Mouse (Mus musculus) liver, postnatal 0 days (tissue): ENCODE measurements around the gene Fam189a1. TPM values are rescaled to one million over a fixed set of nuclear protein-coding genes. Genes with fewer than 3 reads are reported as not detected.

Experiments used
- ATAC-seq: fragments of 200-750 bp; cut with Nextera tagmentation; 2 replicates; pipeline ENCODE4 v1.8.0; 2017; ENCODE audit warnings: mild to moderate bottlenecking, moderate library complexity
- DNase-seq: peaks from one replicate; pipeline ENCODE4 v3.0.0-alpha.2; 2016
- H3K27ac ChIP-seq: fragments of 300-500 bp; sonication (generic); 2 replicates; pipeline ENCODE4 v1.5.1; 2014; ENCODE audit warnings: antibody characterized with exemption, moderate library complexity, mild to moderate bottlenecking, low read depth
- H3K27me3 ChIP-seq: fragments of 300-500 bp; sonication (generic); 2 replicates; pipeline ENCODE4 v1.6.1; 2014; ENCODE audit warnings: low read length, control low read depth, mixed read lengths; ENCODE audit not compliant: insufficient read depth
- H3K36me3 ChIP-seq: fragments of 300-500 bp; sonication (generic); replicated peaks from 2 replicates; pipeline ENCODE4 v1.6.1; 2014; ENCODE audit warnings: mild to moderate bottlenecking, control low read depth, low read length, moderate library complexity, mixed read lengths; ENCODE audit not compliant: insufficient read depth
- H3K4me1 ChIP-seq: fragments of 300-500 bp; sonication (generic); 2 replicates; pipeline ENCODE4 v1.6.1; 2014; ENCODE audit warnings: antibody characterized with exemption, mild to moderate bottlenecking, control low read depth; ENCODE audit not compliant: insufficient read depth
- H3K4me2 ChIP-seq: fragments of 300-500 bp; sonication (generic); 2 replicates; pipeline ENCODE4 v1.6.1; 2014; ENCODE audit warnings: low read depth, mild to moderate bottlenecking, low read length, moderate library complexity, mixed read lengths
- H3K4me3 ChIP-seq: fragments of 300-500 bp; sonication (generic); 2 replicates; pipeline ENCODE4 v1.5.1; 2014; ENCODE audit warnings: low read depth, low read length
- H3K9ac ChIP-seq: fragments of 300-500 bp; sonication (generic); replicated peaks from 2 replicates; pipeline ENCODE4 v1.6.1; 2014; ENCODE audit warnings: mild to moderate bottlenecking, moderate library complexity
- H3K9me3 ChIP-seq: fragments of 300-500 bp; sonication (generic); 2 replicates; pipeline ENCODE4 v1.6.1; 2016; ENCODE audit warnings: mild to moderate bottlenecking, control low read depth, low read length, mixed read lengths
- CTCF ChIP-seq: sonication (generic); IDR thresholded peaks from 2 replicates; pipeline ENCODE4 v1.5.1; 2016; ENCODE audit warnings: antibody characterized with exemption, low read depth
- EP300 ChIP-seq: IDR thresholded peaks from 2 replicates; pipeline ENCODE4 v1.6.1; 2016; ENCODE audit warnings: antibody characterized with exemption, low read depth, mild to moderate bottlenecking
- WGBS: fragments of 180-500 bp; shearing (Covaris S2); extraction: QIAGEN DNeasy Blood & Tissue Kit; methylation state at CpG from one replicate; pipeline ENCODE4 v1.1.7; 2014; ENCODE audit not compliant: insufficient replicate concordance; 5-methylcytosine and 5-hydroxymethylcytosine counted together
- polyA plus RNA-seq: library from polyadenylated mRNA; unstranded; fragments of >200 nt; fragmentation: Nextera tagmentation; extraction: Ambion mirVana; gene quantifications from 2 replicates; pipeline ENCODE4 v1.2.1, GENCODE M21; 2015

Fam189a1 gene
- polyA plus RNA-seq, 1 experiment from 2014 or later = 0.36 TPM

GRCm38 (mm10) chr7:64773465-64773864 lies 382.9 kb downstream of the Fam189a1 start:
- Histone ChIP-seq H3K4me1 (no peaks in the 10 kb centered on the region), H3K9ac (no peak overlapping the region), H3K4me3 (no peak overlapping the region), H3K27me3 (no peaks in the 10 kb centered on the region), H3K4me2 (no peak overlapping the region), H3K27ac (no peak overlapping the region), H3K36me3 (no peaks in the 10 kb centered on the region), H3K9me3 (no peaks in the 10 kb centered on the region)
- WGBS = 39% methylated on average over 10 of the region's 10 CpGs
- ATAC-seq = no peak
- TF ChIP-seq EP300 = no peak
- 0 out of 2 replicates have a peak, but pooled peaks have one; percentile 23 for TF ChIP-seq CTCF
- no peak for DNase-seq

DNA sequence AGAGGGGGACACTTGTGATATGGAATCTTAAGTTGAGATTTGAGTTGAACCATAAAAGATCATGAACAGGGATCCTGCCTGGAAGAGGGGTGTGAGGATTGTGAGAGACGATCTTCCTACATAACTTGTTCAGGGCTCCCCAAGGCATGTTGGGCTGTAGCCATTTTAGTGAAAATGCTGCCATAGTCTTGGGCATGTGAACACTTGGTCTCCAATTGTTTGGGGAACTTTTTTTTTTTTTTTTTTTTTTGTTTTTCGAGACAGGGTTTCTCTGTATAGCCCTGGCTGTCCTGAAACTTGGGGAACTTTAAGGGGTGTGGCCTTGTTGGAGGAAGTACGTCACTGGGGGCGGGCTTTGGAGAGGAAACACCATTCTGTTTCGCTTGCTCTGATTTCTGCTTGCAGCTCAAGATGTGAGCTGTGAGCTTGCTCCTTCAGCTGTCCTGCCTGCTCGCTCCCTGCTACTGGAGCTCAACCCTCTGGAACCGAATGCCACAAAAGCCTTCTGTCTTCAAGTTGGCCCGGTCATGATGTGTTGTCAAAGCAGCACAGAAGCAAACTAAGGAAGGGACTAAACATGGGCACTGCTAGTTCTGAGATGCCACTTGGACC lies 385.5 kb downstream of the Fam189a1 start:
- H3K9ac ChIP-seq = no peak overlapping the region
- H3K9me3 ChIP-seq = no peaks in the 10 kb centered on the region
- H3K27me3 ChIP-seq = no peaks in the 10 kb centered on the region
- no peak overlapping the region for H3K27ac ChIP-seq
- WGBS = 70% methylated on average over 8 of the region's 8 CpGs
- no peak overlapping the region for H3K4me3 ChIP-seq
- H3K4me2 ChIP-seq = no peak overlapping the region
- ATAC-seq = no peak
- TF ChIP-seq CTCF (no peak), EP300 (no peak)
- no peaks in the 10 kb centered on the region for H3K4me1 ChIP-seq
- H3K36me3 ChIP-seq = no peaks in the 10 kb centered on the region
- no peak for DNase-seq

- no peaks in the 10 kb centered on the region for H3K27me3 ChIP-seq
- TF ChIP-seq EP300 (no peak), CTCF (no peak)
- no peak overlapping the region for H3K9ac ChIP-seq
- no peak overlapping the region for H3K4me2 ChIP-seq
- H3K27ac ChIP-seq = no peak overlapping the region
- no peak overlapping the region for H3K4me3 ChIP-seq
- no peaks in the 10 kb centered on the region for H3K9me3 ChIP-seq
- ATAC-seq (no peak), DNase-seq (no peak)
- H3K4me1 ChIP-seq = no peaks in the 10 kb centered on the region
- no peaks in the 10 kb centered on the region for H3K36me3 ChIP-seq
- 58% methylated on average over 7 of the region's 7 CpGs for WGBS
These were observed 386.6 kb downstream of the Fam189a1 start for GRCm38 (mm10) chr7:64769768-64770167.

- Histone ChIP-seq H3K4me3 (no peak overlapping the region), H3K9me3 (no peaks in the 10 kb centered on the region), H3K36me3 (no peaks in the 10 kb centered on the region), H3K4me2 (no peak overlapping the region), H3K27me3 (no peaks in the 10 kb centered on the region), H3K27ac (no peak overlapping the region), H3K4me1 (no peaks in the 10 kb centered on the region), H3K9ac (no peak overlapping the region)
- TF ChIP-seq EP300 = no peak
- TF ChIP-seq CTCF = no peak
- DNase-seq (no peak), ATAC-seq (no peak)
- 67% methylated on average over 3 of the region's 3 CpGs for WGBS
These were observed 390.8 kb downstream of the Fam189a1 start for GRCm38 (mm10) chr7:64765595-64765994.

- H3K9ac ChIP-seq = no peak overlapping the region
- H3K9me3 ChIP-seq = no peaks in the 10 kb centered on the region
- H3K36me3 ChIP-seq = no peaks in the 10 kb centered on the region
- WGBS = 74% methylated on average over 7 of the region's 7 CpGs
- ATAC-seq (no peak), DNase-seq (no peak)
- peaks cover 5% of the 10 kb centered on the region; the same call in 1 of the 2 replicates for H3K4me1 ChIP-seq
- H3K27me3 ChIP-seq = no peaks in the 10 kb centered on the region
- TF ChIP-seq CTCF (no peak), EP300 (no peak)
- no peak overlapping the region for H3K4me2 ChIP-seq
- no peak overlapping the region for H3K27ac ChIP-seq
- H3K4me3 ChIP-seq = no peak overlapping the region
These were observed 401.2 kb downstream of the Fam189a1 start for GRCm38 (mm10) chr7:64755141-64755540.

DNA sequence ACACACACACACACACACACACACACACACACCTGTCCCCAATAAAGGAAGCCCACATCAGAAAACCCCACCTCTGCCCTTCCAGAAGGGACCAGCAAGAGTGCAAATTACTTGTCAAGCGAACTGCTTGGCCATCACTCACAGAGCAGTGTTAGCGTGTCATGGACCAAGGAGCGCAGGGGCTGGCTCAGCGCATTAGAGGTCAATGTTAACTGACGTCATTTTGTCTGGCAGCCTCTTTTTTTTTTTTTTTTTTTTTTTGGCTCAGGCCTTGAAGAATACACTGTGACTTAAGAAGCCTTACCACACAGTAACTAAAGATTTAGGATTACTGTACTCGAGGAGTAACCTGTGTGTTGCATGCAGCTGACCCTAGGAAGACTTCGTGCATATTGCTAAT lies 402.2 kb downstream of the Fam189a1 start:
- Histone ChIP-seq H3K4me1 (peaks cover 5% of the 10 kb centered on the region; the same call in 1 of the 2 replicates), H3K4me3 (no peak overlapping the region), H3K27ac (no peak overlapping the region), H3K36me3 (no peaks in the 10 kb centered on the region), H3K9ac (no peak overlapping the region), H3K27me3 (no peaks in the 10 kb centered on the region), H3K9me3 (no peaks in the 10 kb centered on the region), H3K4me2 (peak overlapping the region; percentile 29; the same call in 1 of the 2 replicates)
- DNase-seq = peak; percentile 25
- WGBS = 50% methylated on average over 7 of the region's 7 CpGs
- ATAC-seq = peak; percentile 84
- TF ChIP-seq EP300 (no peak), CTCF (no peak)

DNA sequence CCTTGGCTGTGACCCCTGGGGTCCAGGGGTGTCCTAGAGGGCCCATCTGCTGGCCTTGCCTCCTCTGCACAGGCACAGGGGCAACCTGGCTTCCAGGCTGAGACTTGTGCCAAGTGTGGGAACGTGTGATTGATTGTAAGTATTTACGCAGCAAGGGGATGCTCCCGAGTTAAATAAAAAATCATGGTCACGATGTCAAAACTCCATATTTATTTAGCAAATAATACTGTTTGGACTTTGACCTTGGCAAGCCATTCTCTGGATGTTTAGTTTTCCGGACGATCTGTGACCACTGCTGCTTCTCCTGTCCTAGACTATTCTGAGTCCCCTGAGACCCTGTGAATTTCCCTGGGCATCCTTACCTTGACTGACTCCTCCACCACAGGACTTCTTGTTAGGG lies 402.7 kb downstream of the Fam189a1 start:
- ATAC-seq (peak; percentile 90), DNase-seq (peak; percentile 30)
- Histone ChIP-seq H3K9ac (no peak overlapping the region), H3K4me2 (peak overlapping the region; percentile 30), H3K36me3 (no peaks in the 10 kb centered on the region), H3K27ac (no peak overlapping the region), H3K9me3 (no peaks in the 10 kb centered on the region), H3K4me1 (peaks cover 5% of the 10 kb centered on the region; the same call in 1 of the 2 replicates), H3K27me3 (no peaks in the 10 kb centered on the region), H3K4me3 (no peak overlapping the region)
- WGBS = 52% methylated on average over 6 of the region's 6 CpGs
- TF ChIP-seq EP300 = no peak
- TF ChIP-seq CTCF = no peak
